Mouse (Mus musculus): ENCODE results near the gene Lgalsl.

Gene Lgalsl

GRCm38 (mm10) chr11:20823301-20823700 is 7.6 kb downstream of the Lgalsl start:
- DNase-seq, result no peak

GRCm38 (mm10) chr11:20821351-20821750 is 9.5 kb downstream of the Lgalsl start:
- DNase-seq, result no peak

GRCm38 (mm10) chr11:20813901-20814523 is 16.8 kb downstream of the Lgalsl start:
- no peak for DNase-seq

- no peak for DNase-seq
Measured at GRCm38 (mm10) chr11:20812153-20812887, 18.5 kb downstream of the Lgalsl start.

GRCm38 (mm10) chr11:20806659-20807058 is 24.2 kb downstream of the Lgalsl start:
- no peak for DNase-seq

GRCm38 (mm10) chr11:20805604-20806249 is 25.1 kb downstream of the Lgalsl start:
- DNase-seq, result no peak

- no peak for DNase-seq
Measured at GRCm38 (mm10) chr11:20804416-20804815, 26.4 kb downstream of the Lgalsl start.

GRCm38 (mm10) chr11:20800277-20801092 is 30.4 kb downstream of the Lgalsl start:
- DNase-seq, result no peak

GRCm38 (mm10) chr11:20797841-20798240 is 33.0 kb downstream of the Lgalsl start:
- DNase-seq, result no peak

GRCm38 (mm10) chr11:20795466-20795865 is 35.4 kb downstream of the Lgalsl start:
- DNase-seq, result no peak

- no peak for DNase-seq
Measured at GRCm38 (mm10) chr11:20794913-20795254, 36.0 kb downstream of the Lgalsl start.

GRCm38 (mm10) chr11:20794196-20794912 is 36.5 kb downstream of the Lgalsl start:
- DNase-seq, result peak; percentile 31 to 48

GRCm38 (mm10) chr11:20793676-20794075 is 37.2 kb downstream of the Lgalsl start:
- DNase-seq, result no peak

GRCm38 (mm10) chr11:20792667-20793066 is 38.2 kb downstream of the Lgalsl start:
- no peak for DNase-seq

- no peak for DNase-seq
Measured at GRCm38 (mm10) chr11:20791334-20791733, 39.5 kb downstream of the Lgalsl start.

- DNase-seq, result no peak
Measured at GRCm38 (mm10) chr11:20789015-20789414, 41.8 kb downstream of the Lgalsl start.

- no peak for DNase-seq
Measured at GRCm38 (mm10) chr11:20788070-20788469, 42.8 kb downstream of the Lgalsl start.

- DNase-seq, result no peak
Measured at GRCm38 (mm10) chr11:20786191-20786590, 44.7 kb downstream of the Lgalsl start.

- no peak for DNase-seq
Measured at GRCm38 (mm10) chr11:20785186-20785585, 45.7 kb downstream of the Lgalsl start.

- DNase-seq, result no peak
Measured at GRCm38 (mm10) chr11:20784776-20785175, 46.1 kb downstream of the Lgalsl start.

GRCm38 (mm10) chr11:20783467-20783866 is 47.4 kb downstream of the Lgalsl start:
- no peak for DNase-seq

- no peak for DNase-seq
Measured at GRCm38 (mm10) chr11:20782620-20783019, 48.2 kb downstream of the Lgalsl start.

- DNase-seq, result no peak
Measured at GRCm38 (mm10) chr11:20780312-20780711, 50.5 kb downstream of the Lgalsl start.
